Mouse (Mus musculus) myocyte (in vitro differentiated cells): ENCODE measurements around the gene Actl6b.

Experiments used
- CEBPB ChIP-seq: IDR thresholded peaks from 2 replicates; pipeline ENCODE4 v1.6.1; 2011; ENCODE audit warnings: mild to moderate bottlenecking, moderate library complexity; ENCODE audit not compliant: poor library complexity, insufficient read depth, severe bottlenecking
- E2F4 ChIP-seq: IDR thresholded peaks from one replicate; pipeline ENCODE4 v1.6.1; 2011; ENCODE audit warnings: mild to moderate bottlenecking, control low read depth, moderate library complexity; ENCODE audit not compliant: insufficient read depth
- MAX ChIP-seq: IDR thresholded peaks from one replicate; pipeline ENCODE4 v1.6.1; 2011; ENCODE audit warnings: low read depth, mild to moderate bottlenecking, control low read depth
- MYOG ChIP-seq, 3 experiments: IDR thresholded peaks; one replicate each; pipeline ENCODE4 v1.6.1; 2011; ENCODE audit warnings: control low read depth in 2 of 3, low read depth in 2 of 3, mild to moderate bottlenecking in 2 of 3; ENCODE audit not compliant: insufficient read length in 2 of 3, control insufficient read depth in 1 of 3, insufficient read depth in 1 of 3
- POLR2A ChIP-seq: IDR thresholded peaks from one replicate; pipeline ENCODE4 v1.6.1; 2011; ENCODE audit warnings: low read depth, mild to moderate bottlenecking, control low read depth, moderate library complexity; ENCODE audit not compliant: insufficient read length
- POLR2AphosphoS2 ChIP-seq: IDR thresholded peaks from one replicate; pipeline ENCODE4 v1.6.1; 2011; ENCODE audit warnings: low read depth, control low read depth; ENCODE audit not compliant: insufficient read length
- TCF3 ChIP-seq: IDR thresholded peaks from one replicate; pipeline ENCODE4 v1.6.1; 2011; ENCODE audit warnings: low read depth, control low read depth; ENCODE audit not compliant: insufficient read length
- USF1 ChIP-seq: IDR thresholded peaks from one replicate; pipeline ENCODE4 v1.6.1; 2011; ENCODE audit warnings: low read depth, mild to moderate bottlenecking, control low read depth, moderate library complexity

- no peak for TF ChIP-seq MAX
- no peak for TF ChIP-seq POLR2A
- no peak for TF ChIP-seq E2F4
- TF ChIP-seq POLR2AphosphoS2, result no peak
- no peak for TF ChIP-seq USF1
- no peak for TF ChIP-seq CEBPB
- TF ChIP-seq MYOG (IDR thresholded peaks at IDR 0.05; ENCODE audit: control insufficient read depth in 1 of 3, insufficient read depth in 1 of 3, insufficient read length in 2 of 3, low read depth in 2 of 3), result no peak
- no peak for TF ChIP-seq TCF3
Measured at GRCm38 (mm10) chr5:137615347-137615746, 62.0 kb downstream of the Actl6b start.
